Mouse (Mus musculus) C2C12 (cell line): ENCODE measurements at regions not wholly inside any gene's neighbourhood (a gene's known extent, or its start where the extent isn't known, plus 50 kb on each side); places are given as distances from the start of the nearest gene placed in this dataset.

ENCODE experiments used
- CEBPB ChIP-seq: IDR thresholded peaks from one replicate; pipeline ENCODE4 v1.6.1; 2011; ENCODE audit warnings: low read depth, mild to moderate bottlenecking, control low read depth, moderate library complexity
- CTCF ChIP-seq: IDR thresholded peaks from one replicate; pipeline ENCODE4 v1.5.1; 2011; ENCODE audit not compliant: control insufficient read depth, insufficient read depth, insufficient read length
- FOSL1 ChIP-seq: IDR thresholded peaks from one replicate; pipeline ENCODE4 v1.8.0; 2011; ENCODE audit warnings: mild to moderate bottlenecking, low read length; ENCODE audit not compliant: poor library complexity, insufficient read depth, severe bottlenecking
- MAX ChIP-seq: IDR thresholded peaks from one replicate; pipeline ENCODE4 v1.6.1; 2011; ENCODE audit warnings: mild to moderate bottlenecking, control low read depth
- MYOD1 ChIP-seq: IDR thresholded peaks from one replicate; pipeline ENCODE4 v1.6.1; 2011; ENCODE audit warnings: low read depth; ENCODE audit not compliant: control insufficient read depth, insufficient read length
- USF1 ChIP-seq: IDR thresholded peaks from one replicate; pipeline ENCODE4 v1.6.1; 2011; ENCODE audit warnings: low read depth, mild to moderate bottlenecking, control low read depth, moderate library complexity

GRCm38 (mm10) chr10:17659575-17659974 is 63.4 kb upstream of the Cited2 start:
- TF ChIP-seq CEBPB = no peak
- TF ChIP-seq CTCF = no peak
- TF ChIP-seq USF1 = no peak
- TF ChIP-seq MYOD1 = no peak
- TF ChIP-seq MAX = no peak
- no peak for TF ChIP-seq FOSL1
